Mouse (Mus musculus) monocyte, adult 59 days (primary cell): ENCODE measurements around the gene Sepsecs. TPM values are rescaled to one million over a fixed set of nuclear protein-coding genes. Genes with fewer than 3 reads are reported as not detected.

Experiments
- total RNA-seq, 2 experiments: library from RNA; stranded (reverse); gene quantifications; one replicate each; pipeline ENCODE4 v1.2.4; 2023

The Sepsecs gene
- 10 to 100 TPM; 11.3 to 15.1 TPM for total RNA-seq

GRCm38 (mm10) chr5:52669426-52670191, at the start of gene Sepsecs:
TSS of gene Sepsecs (minus strand) at chr5:52669708.

Other genes starting within 250 kb of the Sepsecs start
- gene Ccdc149, start 198.2 kb downstream of the Sepsecs start, total RNA-seq: under 1 TPM; 0.30 to 0.63 TPM
- gene Lgi2, start 103.2 kb downstream of the Sepsecs start, total RNA-seq: not detected
- 10 to 100 TPM; 18.8 to 27.4 TPM for gene Pi4k2b, start 71.9 kb upstream of the Sepsecs start, total RNA-seq
- gene Zcchc4, start 105.7 kb upstream of the Sepsecs start, total RNA-seq: 1 to 10 TPM; 8.6 to 9.9 TPM
- gene Anapc4, start 164.3 kb upstream of the Sepsecs start, total RNA-seq: 10 to 100 TPM; 36.3 to 36.8 TPM